Mouse (Mus musculus): ENCODE measurements around the gene Itgb5.

Itgb5 gene

DNA sequence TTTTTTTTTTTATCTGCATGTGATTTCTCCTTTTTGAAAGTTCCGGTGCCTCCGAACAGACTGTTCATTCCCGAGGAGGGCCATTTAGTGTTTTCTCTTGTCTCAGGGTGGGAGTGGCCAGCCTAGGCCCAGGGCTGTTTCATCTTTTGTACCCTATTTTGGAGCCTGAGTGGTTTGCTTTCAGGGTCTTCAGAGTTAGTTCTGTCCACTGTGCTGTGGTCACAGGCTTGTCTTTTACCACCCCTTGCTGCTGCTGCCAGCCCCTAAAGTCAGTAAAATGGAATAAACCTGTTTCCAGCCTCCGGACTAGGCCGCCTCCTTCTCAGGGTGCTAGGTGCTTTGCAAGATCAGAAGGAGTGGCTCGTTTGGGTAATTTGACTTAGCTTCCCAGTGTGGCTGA is 2.6 kb downstream of the Itgb5 start:
- DNase-seq (ENCODE audit: extremely low spot score) = no peak

GRCm38 (mm10) chr16:33832728-33833428 is 3.4 kb downstream of the Itgb5 start:
- peak; percentile 73 for DNase-seq (ENCODE audit: extremely low spot score)

DNA sequence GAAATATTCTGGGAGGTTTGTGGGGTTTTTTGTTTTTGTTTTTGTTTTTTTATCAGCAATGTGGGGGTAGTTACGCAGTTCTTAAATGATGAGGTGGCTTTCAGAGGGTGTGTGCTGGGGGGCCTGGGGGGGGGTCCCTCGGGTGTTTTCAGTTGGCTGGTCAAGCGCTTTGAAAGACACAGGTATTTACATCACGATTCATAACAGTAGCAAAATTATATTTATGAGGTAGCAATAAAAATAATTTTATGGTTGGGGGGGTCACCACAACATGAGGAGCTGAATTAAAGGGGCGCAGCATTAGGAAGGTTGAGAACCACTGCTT is 3.9 kb downstream of the Itgb5 start:
- DNase-seq (ENCODE audit: extremely low spot score) = no peak

DNA sequence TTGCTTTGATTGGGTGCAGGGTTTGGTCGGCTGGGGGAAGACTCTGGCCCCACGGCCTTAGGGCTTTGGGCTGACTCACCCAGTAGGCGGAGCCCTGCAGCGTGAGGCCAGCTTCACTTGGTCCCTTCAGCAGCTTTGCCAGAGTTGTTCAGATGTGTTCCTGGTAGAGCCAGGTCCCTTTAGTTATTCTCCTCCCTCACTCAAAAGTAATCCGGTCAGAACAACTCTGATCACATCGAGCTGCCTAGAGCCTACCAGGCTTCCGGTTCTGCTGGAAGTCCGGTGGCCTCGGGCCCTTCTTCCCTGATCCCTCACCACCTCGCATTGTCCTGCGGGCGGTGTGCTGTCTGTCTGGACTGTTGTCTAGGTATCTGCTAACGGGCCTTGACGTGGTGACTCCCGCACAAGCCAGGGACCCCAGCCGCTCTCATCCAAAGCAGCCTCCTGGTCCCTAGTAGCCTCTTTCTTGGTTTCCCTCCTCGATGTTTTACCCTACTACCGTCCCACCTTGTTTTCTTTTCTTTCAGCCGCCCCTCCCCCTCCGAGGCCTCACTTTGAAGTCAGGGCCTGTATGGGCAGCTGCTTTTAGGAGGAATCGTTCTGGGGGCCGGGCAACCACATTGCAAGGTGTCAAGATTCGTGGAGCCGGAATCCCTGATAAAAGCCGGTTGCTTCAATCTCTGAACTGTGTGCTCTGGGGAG is 4.5 kb downstream of the Itgb5 start:
- peak; percentile 71 for DNase-seq (ENCODE audit: extremely low spot score)

- DNase-seq (ENCODE audit: extremely low spot score) = no peak
These were observed 7.2 kb downstream of the Itgb5 start for GRCm38 (mm10) chr16:33836676-33837075.

DNA sequence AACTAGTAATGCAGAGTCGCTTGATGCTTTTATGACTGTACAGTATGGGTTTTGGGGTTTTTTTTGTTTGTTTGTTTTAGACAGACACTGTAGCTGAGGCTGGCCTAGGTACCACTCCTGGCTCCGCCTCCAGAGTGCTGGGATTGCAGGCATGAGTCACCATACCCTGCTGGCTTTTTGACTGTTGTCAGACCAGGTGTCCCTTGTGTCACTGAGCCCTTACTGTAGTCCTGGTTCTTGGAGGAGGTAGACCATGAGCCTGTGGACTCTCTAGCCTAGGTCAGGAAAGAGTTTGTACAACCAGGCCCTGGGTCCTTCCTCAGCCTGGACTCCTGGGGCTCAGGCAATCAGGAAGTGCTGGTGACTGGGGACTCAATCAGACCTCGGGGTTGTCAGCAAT is 7.7 kb downstream of the Itgb5 start:
- DNase-seq (ENCODE audit: extremely low spot score) = no peak

DNA sequence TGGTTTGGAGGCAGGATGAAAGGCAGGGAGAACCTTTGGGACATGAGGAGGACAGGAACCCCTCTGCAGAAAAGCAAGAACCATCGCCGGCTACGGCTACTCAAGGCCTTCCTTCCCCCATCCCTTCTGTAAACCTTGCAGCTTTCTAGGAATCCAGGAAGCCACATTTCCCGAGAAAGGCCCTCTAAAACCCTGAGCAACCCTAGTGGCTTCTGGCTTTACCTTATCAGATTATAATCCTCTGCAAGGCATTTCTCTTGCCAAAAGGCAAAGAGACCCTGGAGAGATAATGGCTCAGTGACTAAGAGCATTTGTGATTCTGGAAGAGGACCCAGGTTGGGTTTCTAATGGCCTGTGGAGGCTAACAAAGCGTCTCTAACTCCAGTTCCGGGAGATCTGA is 11.2 kb downstream of the Itgb5 start:
- DNase-seq (ENCODE audit: extremely low spot score) = no peak

DNA sequence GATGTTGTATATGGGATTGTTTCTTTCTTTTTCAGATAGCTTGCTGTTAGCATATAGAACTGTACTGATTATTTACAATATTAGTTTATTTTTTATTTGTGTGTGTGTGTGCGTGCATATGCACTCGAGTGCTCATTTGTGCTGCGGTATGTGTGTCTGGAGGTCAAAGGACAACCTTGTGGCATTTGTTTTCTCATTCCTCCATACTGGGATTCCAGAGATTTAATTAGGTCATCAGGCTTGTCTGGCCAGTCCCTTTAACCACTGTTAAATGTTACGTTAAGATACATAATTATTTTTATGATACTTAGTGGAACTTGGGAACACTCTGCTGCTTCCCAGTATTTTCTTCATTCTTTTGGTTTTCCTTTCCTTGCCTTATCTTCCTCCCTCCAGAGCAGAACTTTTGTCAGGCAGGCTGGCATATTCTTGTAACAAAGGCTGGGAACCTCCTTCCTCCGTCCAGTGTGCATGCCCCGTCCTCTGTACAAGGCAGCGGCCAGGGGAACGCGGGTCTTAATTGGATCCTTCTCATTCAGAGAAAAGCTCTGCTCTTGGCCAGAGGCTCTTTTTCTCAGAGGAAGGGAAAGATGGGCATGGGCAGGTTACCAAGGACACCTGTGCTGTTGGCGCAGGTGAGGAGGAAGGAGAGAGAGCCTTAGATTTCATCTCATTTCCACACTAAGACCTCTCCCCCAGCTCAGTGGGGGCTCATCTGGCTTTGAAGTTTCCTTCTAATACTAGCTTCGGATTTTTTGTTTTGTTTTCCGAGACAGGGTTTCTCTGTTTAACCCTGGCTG is 12.8 kb downstream of the Itgb5 start:
- DNase-seq (ENCODE audit: extremely low spot score) = no peak

GRCm38 (mm10) chr16:33844150-33844611 is 14.7 kb downstream of the Itgb5 start:
- no peak for DNase-seq (ENCODE audit: extremely low spot score)

- DNase-seq (ENCODE audit: extremely low spot score) = no peak
These were observed 15.4 kb downstream of the Itgb5 start for GRCm38 (mm10) chr16:33844866-33845265.

- no peak for DNase-seq (ENCODE audit: extremely low spot score)
These were observed 23.8 kb downstream of the Itgb5 start for GRCm38 (mm10) chr16:33853271-33853670.

- DNase-seq (ENCODE audit: extremely low spot score) = no peak
These were observed 29.3 kb downstream of the Itgb5 start for GRCm38 (mm10) chr16:33858766-33859165.

GRCm38 (mm10) chr16:33859380-33859779 is 29.9 kb downstream of the Itgb5 start:
- no peak for DNase-seq (ENCODE audit: extremely low spot score)

DNA sequence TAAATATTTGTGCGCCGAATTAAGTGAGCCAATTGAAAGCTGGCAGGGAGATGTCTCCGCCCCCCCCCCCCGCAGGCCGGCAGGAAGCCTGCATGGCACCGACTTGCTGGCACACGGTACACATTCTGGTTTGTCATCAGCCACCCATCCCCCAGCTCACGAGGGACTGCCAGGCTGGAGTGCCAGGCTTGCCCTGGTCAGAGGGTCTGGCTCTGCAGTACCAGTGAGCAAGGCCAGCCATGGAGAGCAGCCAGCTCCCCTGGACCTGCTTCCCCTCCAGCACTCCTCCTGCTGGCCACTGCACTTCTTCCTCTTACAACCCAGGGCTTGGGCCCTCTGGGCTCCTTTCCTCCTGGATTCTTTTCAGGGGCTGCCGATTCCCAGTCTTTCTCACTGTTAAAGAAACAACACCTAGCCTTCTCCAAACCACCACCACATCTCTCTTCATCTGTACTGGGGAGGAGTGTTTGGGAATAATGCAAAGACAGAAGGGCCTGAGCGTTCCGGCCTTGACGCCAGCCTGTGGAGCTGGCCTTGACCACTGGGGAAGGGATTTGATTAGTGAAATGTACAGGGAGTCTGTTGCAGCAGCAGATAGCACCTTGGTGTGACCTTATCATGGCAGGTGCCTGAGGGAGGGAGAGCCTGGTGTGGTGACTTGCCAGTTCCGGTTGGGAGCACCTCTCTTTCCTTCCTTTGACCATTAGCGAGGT is 30.7 kb downstream of the Itgb5 start:
- no peak for DNase-seq (ENCODE audit: extremely low spot score)

DNA sequence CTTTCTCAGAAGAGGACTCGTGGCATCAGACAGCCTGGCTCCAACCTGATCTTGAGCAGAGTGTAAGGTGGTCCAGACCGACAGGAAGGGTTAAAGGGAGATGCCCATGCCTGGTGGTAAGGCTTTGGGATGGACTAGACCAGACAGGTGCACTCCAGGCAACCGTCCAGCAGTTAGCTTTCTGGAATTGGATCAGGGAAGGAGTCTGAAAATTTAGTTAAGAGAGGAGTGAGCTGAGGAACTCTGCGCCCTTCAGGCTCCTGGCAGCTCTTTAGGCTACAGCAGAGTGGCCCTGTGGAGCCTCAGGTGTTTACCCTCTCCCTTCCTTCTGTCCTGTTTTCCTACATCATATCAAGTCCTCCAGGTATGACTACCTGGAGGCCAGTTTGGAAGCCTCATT is 32.9 kb downstream of the Itgb5 start:
- DNase-seq (ENCODE audit: extremely low spot score) = no peak

GRCm38 (mm10) chr16:33863208-33863751 is 33.8 kb downstream of the Itgb5 start:
- DNase-seq (ENCODE audit: extremely low spot score) = no peak

- no peak for DNase-seq (ENCODE audit: extremely low spot score)
These were observed 40.8 kb downstream of the Itgb5 start for GRCm38 (mm10) chr16:33870224-33870785.

GRCm38 (mm10) chr16:33870988-33871758 is 41.7 kb downstream of the Itgb5 start:
- DNase-seq (ENCODE audit: extremely low spot score) = no peak

DNA sequence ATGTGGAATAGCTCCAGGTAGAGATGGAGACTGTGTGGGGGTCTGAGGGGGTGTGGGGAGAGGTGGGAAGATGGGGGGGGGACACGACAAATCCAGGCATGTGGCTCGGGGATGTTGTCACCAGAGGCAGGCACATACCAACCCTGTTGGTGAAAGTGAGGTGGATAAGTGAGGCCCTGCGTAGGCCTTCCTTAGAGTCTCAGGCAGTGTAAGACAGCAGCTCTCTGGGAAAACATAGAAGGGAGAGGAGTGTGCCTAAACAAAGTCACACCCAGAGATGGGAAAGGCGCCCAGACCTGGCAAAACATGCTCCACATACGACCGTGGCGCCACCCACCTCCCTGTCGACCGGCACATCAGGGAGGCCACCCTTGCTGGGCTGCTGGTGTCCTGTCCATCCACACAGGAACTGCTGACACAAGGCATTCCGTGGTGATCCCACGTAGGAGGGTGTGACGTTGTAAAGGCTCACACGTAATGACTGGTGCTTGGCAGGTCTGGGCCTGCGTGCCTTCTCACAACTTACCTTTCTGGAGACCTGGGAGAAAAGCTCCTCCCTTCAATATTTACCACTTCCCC is 42.5 kb downstream of the Itgb5 start:
- DNase-seq (ENCODE audit: extremely low spot score) = no peak

DNA sequence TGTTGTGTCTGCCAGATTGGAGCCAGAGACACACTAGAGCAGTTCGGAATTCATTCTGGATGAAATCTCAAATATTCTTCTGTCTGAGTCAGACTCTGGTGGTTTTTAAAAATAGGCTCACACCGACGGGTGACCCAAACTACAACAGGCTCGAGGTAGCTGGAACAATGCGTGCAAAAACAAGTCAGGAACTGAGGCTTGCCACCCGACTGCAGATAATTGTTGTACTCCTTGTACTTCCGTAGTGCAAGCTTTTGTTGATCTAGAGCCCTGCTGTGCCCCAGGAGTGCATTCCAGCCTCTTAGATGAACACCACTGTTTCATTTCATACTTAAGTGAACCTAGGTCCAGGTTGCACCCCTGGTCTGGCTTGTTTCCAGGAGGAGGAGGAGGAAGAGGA is 43.8 kb downstream of the Itgb5 start:
- DNase-seq (ENCODE audit: extremely low spot score) = no peak
